ENCODE assay signal across 9 mouse cellular contexts in genomic region chr13:44946880-44947635, GRCm38 (mm10). TPM values are rescaled to one million over a fixed set of nuclear protein-coding genes. Genes with fewer than 3 reads are reported as not detected.
DNase-seq lines count a peak whose midpoint lies in the region; ATAC-seq and TF ChIP-seq lines count a peak whose summit lies in the region.
"Had no signal": no experiment of that assay in that cellular context is flagged by ENCODE, and none has a peak within 500 bp of the region (broad histone marks: within the 10 kb centered on the region; RNA-seq: fewer than 3 reads in every experiment).

No protein-coding gene starts in this region.

- peaks cover 9% of the 10 kb centered on the region; the same call in 1 of the 2 replicates for H3K36me3 ChIP-seq in kidney, embryonic 15.5 days
- no peaks in the 10 kb centered on the region for H3K36me3 ChIP-seq in neural tube, embryonic 13.5 days
- H3K36me3 ChIP-seq in liver, embryonic 11.5 days (ENCODE audit: control insufficient read depth, insufficient read depth, low read length) = no peaks in the 10 kb centered on the region
- H3K36me3 ChIP-seq: lung, embryonic 15.5 days had no signal

- ATAC-seq in kidney, embryonic 15.5 days (replicated peaks; ENCODE audit: low FRiP score) = no peak
- ATAC-seq in neural tube, embryonic 13.5 days (ENCODE audit: low read depth) = peak; percentile 81
- ATAC-seq in liver, embryonic 11.5 days (replicated peaks; ENCODE audit: low FRiP score) = no peak

- no peaks in the 10 kb centered on the region for H3K9me3 ChIP-seq in kidney, embryonic 15.5 days (replicated peaks)
- no peaks in the 10 kb centered on the region for H3K9me3 ChIP-seq in neural tube, embryonic 13.5 days
- H3K9me3 ChIP-seq in liver, embryonic 11.5 days (ENCODE audit: control insufficient read depth, low read length) = no peaks in the 10 kb centered on the region
- H3K9me3 ChIP-seq: lung, embryonic 15.5 days had no signal

- H3K27me3 ChIP-seq in kidney, embryonic 15.5 days = no peaks in the 10 kb centered on the region
- no peaks in the 10 kb centered on the region for H3K27me3 ChIP-seq in neural tube, embryonic 13.5 days
- no peaks in the 10 kb centered on the region for H3K27me3 ChIP-seq in liver, embryonic 11.5 days (replicated peaks; ENCODE audit: control insufficient read depth, insufficient read depth, low read length)
- H3K27me3 ChIP-seq: lung, embryonic 15.5 days had no signal

- DNase-seq in kidney, adult 8-10 months = no peak
- DNase-seq in embryo, embryonic 9.5 days (ENCODE audit: extremely low spot score) = peak; percentile 33
- DNase-seq in layer of hippocampus, adult 2 months (ENCODE audit: low spot score in 2 of 2) = peak in 1 of 2 experiments; percentile 41
- DNase-seq in urinary bladder, postnatal 4 days (ENCODE audit: low spot score in 2 of 2) = no peak
- no peak for DNase-seq in liver, embryonic 11.5 days (ENCODE audit: low spot score)
- DNase-seq in thymus, postnatal 36 days = no peak

- 0 out of 2 replicates have a peak overlapping the region, but pooled peaks have one; percentile 23 for H3K4me2 ChIP-seq in kidney, embryonic 15.5 days
- H3K4me2 ChIP-seq in neural tube, embryonic 13.5 days = peak overlapping the region; percentile 64
- no peak overlapping the region for H3K4me2 ChIP-seq in liver, embryonic 11.5 days
- H3K4me2 ChIP-seq: lung, embryonic 15.5 days had no signal

- TF ChIP-seq CTCF in layer of hippocampus, adult 2 months (conservative IDR thresholded peaks at IDR 0.05) = no peak

- 48% methylated on average over 8 of the region's 8 CpGs for WGBS in kidney, embryonic 15.5 days
- 16% methylated on average over 8 of the region's 8 CpGs for WGBS in neural tube, embryonic 13.5 days
- WGBS in liver, embryonic 11.5 days = 68% methylated on average over 8 of the region's 8 CpGs

- H3K27ac ChIP-seq in kidney, embryonic 15.5 days = no peak overlapping the region
- peak overlapping the region; percentile 85 for H3K27ac ChIP-seq in layer of hippocampus, adult 2 months
- peak overlapping the region; percentile 95 for H3K27ac ChIP-seq in neural tube, embryonic 13.5 days (replicated peaks)
- H3K27ac ChIP-seq in liver, embryonic 11.5 days (ENCODE audit: low read depth, low read length) = no peak overlapping the region
- H3K27ac ChIP-seq: lung, embryonic 15.5 days had no signal

- peaks cover 7% of the 10 kb centered on the region for H3K4me1 ChIP-seq in kidney, embryonic 15.5 days
- peaks cover 65% of the 10 kb centered on the region for H3K4me1 ChIP-seq in neural tube, embryonic 13.5 days (replicated peaks)
- H3K4me1 ChIP-seq in liver, embryonic 11.5 days (replicated peaks; ENCODE audit: control insufficient read depth, insufficient read depth, low read length) = no peaks in the 10 kb centered on the region

- no peak overlapping the region for H3K9ac ChIP-seq in kidney, embryonic 15.5 days
- H3K9ac ChIP-seq in neural tube, embryonic 13.5 days = peak overlapping the region; percentile 79
- no peak overlapping the region for H3K9ac ChIP-seq in liver, embryonic 11.5 days (ENCODE audit: low read depth, low read length)
- H3K9ac ChIP-seq: lung, embryonic 15.5 days had no signal

- H3K4me3 ChIP-seq in kidney, embryonic 15.5 days (replicated peaks) = peak overlapping the region; percentile 12; the same call in 1 of the 2 replicates
- H3K4me3 ChIP-seq in layer of hippocampus, adult 2 months = peak overlapping the region; percentile 51
- peak overlapping the region; percentile 48 for H3K4me3 ChIP-seq in neural tube, embryonic 13.5 days
- no peak overlapping the region for H3K4me3 ChIP-seq in liver, embryonic 11.5 days (ENCODE audit: low read depth, low read length)
- H3K4me3 ChIP-seq: lung, embryonic 15.5 days had no signal

RNA-seq across cellular contexts. Expression of gene Dtnbp1, which starts 54.9 kb away (rescaled TPM):
- 75.1 and 84.1 TPM in 2 replicates for polyA plus RNA-seq in kidney, embryonic 15.5 days (2015; fragmentation: Nextera tagmentation; extraction: Ambion mirVana)
- total RNA-seq in layer of hippocampus, adult 2 months (2021) = 10 to 100 TPM; 71.7 to 80.3 TPM
- 111 and 118 TPM in 2 replicates for polyA plus RNA-seq in neural tube, embryonic 13.5 days (2015; fragmentation: Nextera tagmentation; extraction: Ambion mirVana)
- 41.5 and 42.3 TPM in 2 replicates for polyA plus RNA-seq in liver, embryonic 11.5 days (2014; fragmentation: Nextera tagmentation; extraction: Ambion mirVana)

Comparison
In these comparisons a context has a peak if more than half of its experiments do, and no peak if none do; other contexts are left out.
1. H3K27ac ChIP-seq: peak in layer of hippocampus, adult 2 months (single experiment) and neural tube, embryonic 13.5 days (single experiment); none in kidney, embryonic 15.5 days (single experiment) and liver, embryonic 11.5 days (single experiment).